Mouse (Mus musculus) megakaryocyte, embryonic 14.5 days (primary cell): ENCODE data around the gene Sugp1.

Source experiments
- FLI1 ChIP-seq: IDR thresholded peaks from 2 replicates; pipeline ENCODE4 v1.6.1; 2012; ENCODE audit warnings: low read length, inconsistent platforms, mixed read lengths
- GATA1 ChIP-seq: IDR thresholded peaks from 3 replicates; pipeline ENCODE4 v1.6.1; 2012; ENCODE audit warnings: mixed read lengths, low read length, inconsistent platforms, borderline replicate concordance

DNA sequence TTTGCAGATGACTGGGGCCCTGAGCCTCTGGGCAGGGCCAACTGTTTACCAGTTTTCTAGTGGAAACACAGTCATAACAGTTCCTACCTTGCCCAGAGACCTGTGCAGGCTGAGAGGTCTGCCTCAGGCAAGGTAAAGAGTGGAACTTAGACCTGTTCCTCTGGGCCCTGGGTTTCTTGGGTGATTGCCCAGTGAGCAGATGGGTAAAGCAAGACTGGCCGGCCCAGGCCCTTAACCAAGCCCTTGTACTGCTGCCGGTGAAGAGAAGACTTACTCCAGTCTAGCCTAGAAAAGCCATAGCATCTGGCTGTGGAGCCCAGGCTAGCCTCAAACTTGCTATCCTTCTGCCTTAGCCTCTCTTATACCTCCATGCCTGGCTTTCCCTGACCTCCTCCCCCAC lies 39.4 kb downstream of the Sugp1 start:
- TF ChIP-seq GATA1 = no peak
- no peak for TF ChIP-seq FLI1
